Mouse (Mus musculus): Measurements from ENCODE around the gene Gpr119. TPM values are rescaled to one million over a fixed set of nuclear protein-coding genes. Genes with fewer than 3 reads are reported as not detected.

Gpr119 gene
- not detected for total RNA-seq (2023)

GRCm38 (mm10) chrX:48674171-48674570, at the start of gene Gpr119:
Gene Gpr119, minus strand, starts transcription at chrX:48674478.

GRCm38 (mm10) chrX:48694864-48695371, 20.6 kb upstream of the Gpr119 start, which contains the start of gene Rbmx2:
Gene Rbmx2, plus strand, starts transcription at chrX:48695004.

DNA sequence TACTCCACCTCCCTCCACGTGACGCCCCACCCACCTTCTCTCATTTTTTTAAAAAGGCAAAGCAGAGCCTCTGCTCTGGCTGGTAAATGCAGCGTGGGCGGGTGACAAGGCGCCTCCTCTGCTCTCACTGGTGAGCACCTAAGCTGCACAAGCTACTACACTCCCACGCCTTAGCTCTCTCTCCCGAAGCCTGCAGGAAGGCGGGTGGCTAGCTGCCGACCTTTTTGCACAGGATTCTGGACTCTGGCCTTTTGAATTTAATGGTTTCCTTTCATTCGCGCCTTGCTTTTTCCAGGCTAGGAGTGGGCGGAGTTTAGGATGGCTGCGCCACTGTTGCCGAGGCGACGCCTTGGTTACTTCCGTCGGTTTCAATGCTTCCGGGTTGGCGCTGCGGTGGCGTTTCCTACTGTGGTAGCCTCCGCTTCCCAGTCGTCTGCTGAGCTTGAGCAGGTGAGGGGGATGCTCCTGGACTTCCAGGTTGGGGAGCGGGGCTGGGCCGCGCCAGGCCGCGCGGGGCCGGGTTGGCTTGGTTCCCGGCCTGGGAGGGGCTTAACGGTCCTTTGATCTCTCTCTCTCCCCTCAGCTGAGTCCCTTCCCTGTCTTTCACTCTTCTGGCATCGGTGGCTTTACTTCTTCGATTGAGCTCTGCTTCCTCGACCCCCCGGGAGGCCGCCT, 50.8 kb downstream of the Gpr119 start, which contains the start of gene Slc25a14:
Gene Slc25a14 (plus strand): TSS at position 35 of the 675 bp plus-strand sequence.

Other genes with a start within 250 kb of the Gpr119 start
- 108 TPM for gene Elf4, start 211.3 kb downstream of the Gpr119 start, total RNA-seq (2023)
- 14.7 TPM for gene Aifm1, start 160.9 kb downstream of the Gpr119 start, total RNA-seq (2023)
- not detected for gene Rab33a, start 155.2 kb downstream of the Gpr119 start, total RNA-seq (2023)
- gene Zfp280c, start 80.0 kb downstream of the Gpr119 start, total RNA-seq (2023) = 26.4 TPM
- 3.8 TPM for gene Slc25a14, start 51.1 kb downstream of the Gpr119 start, total RNA-seq (2023)
- 6.8 TPM for gene Rbmx2, start 20.5 kb upstream of the Gpr119 start, total RNA-seq (2023)
- not detected for gene Gm595, start 203.2 kb upstream of the Gpr119 start, total RNA-seq (2023)

All from CD4-positive naive resting alpha-beta T cell, adult 57 days (primary cell).